Mouse (Mus musculus) liver, postnatal 0 days (tissue): ENCODE measurements at regions not wholly inside any gene's neighbourhood (a gene's known extent, or its start where the extent isn't known, plus 50 kb on each side); places are given as distances from the start of the nearest gene placed in this dataset.
"Not testable (repeated sequence)": the region's sequence is repeated elsewhere in the genome, so short reads cannot be mapped to it uniquely, and the experiment has no call there.

Experiments used
- ATAC-seq: fragments of 200-750 bp; cut with Nextera tagmentation; 2 replicates; pipeline ENCODE4 v1.8.0; 2017; ENCODE audit warnings: mild to moderate bottlenecking, moderate library complexity
- DNase-seq: peaks from one replicate; pipeline ENCODE4 v3.0.0-alpha.2; 2016
- H3K27ac ChIP-seq: fragments of 300-500 bp; sonication (generic); 2 replicates; pipeline ENCODE4 v1.5.1; 2014; ENCODE audit warnings: antibody characterized with exemption, moderate library complexity, mild to moderate bottlenecking, low read depth
- H3K27me3 ChIP-seq: fragments of 300-500 bp; sonication (generic); 2 replicates; pipeline ENCODE4 v1.6.1; 2014; ENCODE audit warnings: low read length, control low read depth, mixed read lengths; ENCODE audit not compliant: insufficient read depth
- H3K36me3 ChIP-seq: fragments of 300-500 bp; sonication (generic); replicated peaks from 2 replicates; pipeline ENCODE4 v1.6.1; 2014; ENCODE audit warnings: mild to moderate bottlenecking, control low read depth, low read length, moderate library complexity, mixed read lengths; ENCODE audit not compliant: insufficient read depth
- H3K4me1 ChIP-seq: fragments of 300-500 bp; sonication (generic); 2 replicates; pipeline ENCODE4 v1.6.1; 2014; ENCODE audit warnings: antibody characterized with exemption, mild to moderate bottlenecking, control low read depth; ENCODE audit not compliant: insufficient read depth
- H3K4me2 ChIP-seq: fragments of 300-500 bp; sonication (generic); 2 replicates; pipeline ENCODE4 v1.6.1; 2014; ENCODE audit warnings: low read depth, mild to moderate bottlenecking, low read length, moderate library complexity, mixed read lengths
- H3K4me3 ChIP-seq: fragments of 300-500 bp; sonication (generic); 2 replicates; pipeline ENCODE4 v1.5.1; 2014; ENCODE audit warnings: low read depth, low read length
- H3K9ac ChIP-seq: fragments of 300-500 bp; sonication (generic); replicated peaks from 2 replicates; pipeline ENCODE4 v1.6.1; 2014; ENCODE audit warnings: mild to moderate bottlenecking, moderate library complexity
- H3K9me3 ChIP-seq: fragments of 300-500 bp; sonication (generic); 2 replicates; pipeline ENCODE4 v1.6.1; 2016; ENCODE audit warnings: mild to moderate bottlenecking, control low read depth, low read length, mixed read lengths
- CTCF ChIP-seq: sonication (generic); IDR thresholded peaks from 2 replicates; pipeline ENCODE4 v1.5.1; 2016; ENCODE audit warnings: antibody characterized with exemption, low read depth
- EP300 ChIP-seq: IDR thresholded peaks from 2 replicates; pipeline ENCODE4 v1.6.1; 2016; ENCODE audit warnings: antibody characterized with exemption, low read depth, mild to moderate bottlenecking
- WGBS: fragments of 180-500 bp; shearing (Covaris S2); extraction: QIAGEN DNeasy Blood & Tissue Kit; methylation state at CpG from one replicate; pipeline ENCODE4 v1.1.7; 2014; ENCODE audit not compliant: insufficient replicate concordance; 5-methylcytosine and 5-hydroxymethylcytosine counted together

DNA sequence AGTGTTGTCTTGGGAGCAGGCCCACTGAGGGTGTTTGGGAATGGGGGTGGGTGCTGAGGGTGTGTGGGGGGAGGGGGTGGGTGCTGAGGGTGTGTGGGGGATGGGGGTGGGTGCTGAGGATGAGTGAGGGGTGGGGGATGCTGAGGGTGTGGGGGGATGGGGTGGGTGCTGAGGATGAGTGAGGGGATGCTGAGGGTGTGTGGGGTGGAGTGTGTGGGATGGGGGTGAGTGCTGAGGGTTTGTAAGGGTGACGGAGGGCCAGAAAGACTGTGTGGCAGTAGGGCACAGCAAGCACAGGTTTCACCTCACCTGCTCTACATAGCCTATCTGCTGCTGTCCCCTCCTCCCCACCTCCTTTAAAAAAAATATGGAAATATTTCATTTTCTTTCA, 276.3 kb upstream of the Arglu1 start:
- Histone ChIP-seq H3K27ac (no peak overlapping the region), H3K4me3 (no peak overlapping the region), H3K4me1 (no peaks in the 10 kb centered on the region), H3K27me3 (no peaks in the 10 kb centered on the region), H3K9ac (no peak overlapping the region), H3K9me3 (no peaks in the 10 kb centered on the region), H3K36me3 (no peaks in the 10 kb centered on the region), H3K4me2 (no peak overlapping the region)
- ATAC-seq (no peak), DNase-seq (no peak)
- WGBS = 90% methylated on average over 1 of the region's 1 CpGs
- TF ChIP-seq EP300 (no peak), CTCF (no peak)

DNA sequence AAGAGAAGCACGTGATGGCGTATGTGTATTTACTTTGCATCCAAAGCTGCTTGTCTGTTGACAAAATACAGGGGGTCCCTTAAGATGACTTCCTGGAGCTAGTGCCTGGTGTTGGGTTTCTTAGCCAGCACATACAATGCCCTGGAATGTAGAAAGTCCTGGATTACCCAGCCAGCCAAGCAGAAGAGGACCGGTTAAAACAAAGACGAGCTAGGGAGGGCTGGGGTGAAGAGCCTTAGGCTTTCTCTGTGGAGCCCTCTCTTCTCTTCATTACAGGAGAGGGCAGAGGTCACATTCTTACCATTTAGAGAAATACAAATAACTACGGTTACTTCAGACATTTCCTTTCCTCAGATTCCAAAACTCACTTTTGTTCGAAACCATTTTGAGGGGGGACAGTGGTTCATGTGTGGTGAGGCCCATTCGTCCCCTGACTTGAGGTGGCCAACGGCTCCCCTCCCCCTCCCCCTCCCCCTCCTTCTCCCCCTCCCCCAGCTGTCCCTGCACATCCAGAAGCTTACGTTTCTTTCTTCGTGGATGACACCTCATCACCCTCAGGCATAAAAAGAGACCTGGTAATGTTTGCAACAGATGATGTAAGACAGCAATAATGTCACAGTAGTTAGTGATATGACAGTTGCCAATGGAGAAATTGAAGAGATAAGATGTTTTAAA, 275.8 kb upstream of the Arglu1 start:
- Histone ChIP-seq H3K9me3 (no peaks in the 10 kb centered on the region), H3K27ac (no peak overlapping the region), H3K36me3 (no peaks in the 10 kb centered on the region), H3K9ac (no peak overlapping the region), H3K4me3 (no peak overlapping the region), H3K4me2 (no peak overlapping the region), H3K4me1 (no peaks in the 10 kb centered on the region), H3K27me3 (no peaks in the 10 kb centered on the region)
- ATAC-seq (no peak), DNase-seq (no peak)
- TF ChIP-seq EP300 = no peak
- TF ChIP-seq CTCF = no peak
- 55% methylated on average over 10 of the region's 10 CpGs for WGBS

DNA sequence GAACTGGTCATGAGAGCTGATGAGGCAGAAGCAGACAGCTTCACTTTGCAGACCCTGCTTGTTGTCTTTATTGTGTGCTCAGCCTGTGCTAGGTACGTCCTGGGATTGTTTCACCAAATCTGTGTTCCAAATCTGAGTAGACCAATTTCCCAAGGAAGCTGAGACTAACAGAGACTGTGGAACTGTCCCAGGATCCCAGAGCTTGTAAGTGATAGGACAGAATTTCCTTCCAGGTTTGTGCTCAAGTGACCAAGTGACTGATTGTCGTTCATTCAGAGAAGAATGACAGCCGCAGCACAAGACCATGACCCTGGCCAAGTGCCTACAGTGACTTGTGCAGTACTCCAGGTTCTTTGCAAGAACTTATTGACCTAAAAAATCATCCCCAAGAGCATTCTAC, 269.9 kb upstream of the Arglu1 start:
- ATAC-seq = no peak
- no peak for DNase-seq
- Histone ChIP-seq H3K4me2 (no peak overlapping the region), H3K27me3 (no peaks in the 10 kb centered on the region), H3K36me3 (no peaks in the 10 kb centered on the region), H3K4me3 (no peak overlapping the region), H3K4me1 (no peaks in the 10 kb centered on the region), H3K9ac (no peak overlapping the region), H3K9me3 (no peaks in the 10 kb centered on the region), H3K27ac (no peak overlapping the region)
- TF ChIP-seq CTCF = no peak
- no peak for TF ChIP-seq EP300
- WGBS = 75% methylated on average over 3 of the region's 3 CpGs

DNA sequence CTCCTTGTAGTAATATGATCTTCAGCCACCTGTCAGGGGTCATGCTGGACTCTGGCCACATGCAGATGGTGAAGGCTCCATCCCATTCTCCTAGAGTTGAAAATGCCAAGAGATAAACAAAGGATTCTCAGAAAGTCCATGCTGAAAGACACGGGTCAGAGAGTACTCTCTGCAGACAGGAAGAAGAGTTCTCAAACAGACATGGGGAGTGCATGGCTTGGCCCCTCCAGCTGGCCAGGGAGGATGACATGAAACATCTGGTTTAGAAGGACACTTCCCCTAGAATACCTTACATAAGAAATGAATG, 269.4 kb upstream of the Arglu1 start:
- no peaks in the 10 kb centered on the region for H3K36me3 ChIP-seq

DNA sequence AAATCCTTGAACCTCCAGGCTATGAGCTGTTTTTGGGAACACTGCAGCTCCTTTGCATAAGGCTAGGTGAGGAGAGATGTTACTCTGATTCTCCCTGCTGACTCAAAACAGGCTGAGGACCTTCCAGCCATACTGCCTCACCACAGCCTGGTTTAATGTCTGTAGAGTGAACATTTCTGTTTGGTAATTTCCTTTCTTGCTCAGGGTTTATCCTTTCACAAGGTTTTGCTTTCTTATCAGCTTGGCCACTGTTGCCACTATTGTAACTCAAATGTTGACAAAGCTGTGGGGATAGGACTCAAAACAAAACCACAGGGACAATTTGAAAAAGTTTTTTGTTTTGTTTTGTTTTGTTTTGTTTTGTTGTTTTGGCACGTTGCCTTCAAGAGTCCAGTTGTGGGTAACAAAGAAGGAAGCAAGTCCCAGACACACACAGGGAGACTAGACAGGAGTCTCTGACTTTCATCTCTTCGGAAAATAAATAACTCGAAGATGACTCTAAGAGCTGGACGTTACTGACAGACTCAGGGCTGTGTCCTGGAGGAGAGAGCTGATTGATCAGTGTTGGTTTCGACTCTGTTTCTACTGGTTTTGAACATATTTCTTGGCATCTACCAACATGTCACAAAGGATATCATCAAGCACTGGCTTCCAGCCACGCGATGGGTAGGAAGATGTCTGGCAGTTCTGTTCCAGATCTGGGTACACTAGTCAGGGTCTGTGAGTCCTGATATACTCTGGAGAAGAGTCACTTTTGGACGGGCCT, 268.9 kb upstream of the Arglu1 start:
- Histone ChIP-seq H3K9me3 (no peaks in the 10 kb centered on the region), H3K9ac (no peak overlapping the region), H3K27me3 (no peaks in the 10 kb centered on the region), H3K36me3 (no peaks in the 10 kb centered on the region), H3K4me3 (no peak overlapping the region), H3K27ac (no peak overlapping the region), H3K4me1 (no peaks in the 10 kb centered on the region), H3K4me2 (no peak overlapping the region)
- ATAC-seq (no peak), DNase-seq (no peak)
- 44% methylated on average over 8 of the region's 8 CpGs for WGBS
- no peak for TF ChIP-seq EP300
- no peak for TF ChIP-seq CTCF

More for the DNA sequence above, 269.4 kb upstream of the Arglu1 start:
- Histone ChIP-seq H3K27ac (no peak overlapping the region), H3K4me1 (no peaks in the 10 kb centered on the region), H3K4me3 (no peak overlapping the region), H3K9ac (no peak overlapping the region), H3K9me3 (no peaks in the 10 kb centered on the region), H3K27me3 (no peaks in the 10 kb centered on the region), H3K4me2 (no peak overlapping the region)
- no peak for DNase-seq
- TF ChIP-seq EP300 = no peak
- TF ChIP-seq CTCF = no peak
- no peak for ATAC-seq
- WGBS = 22% methylated on average over 1 of the region's 1 CpGs

DNA sequence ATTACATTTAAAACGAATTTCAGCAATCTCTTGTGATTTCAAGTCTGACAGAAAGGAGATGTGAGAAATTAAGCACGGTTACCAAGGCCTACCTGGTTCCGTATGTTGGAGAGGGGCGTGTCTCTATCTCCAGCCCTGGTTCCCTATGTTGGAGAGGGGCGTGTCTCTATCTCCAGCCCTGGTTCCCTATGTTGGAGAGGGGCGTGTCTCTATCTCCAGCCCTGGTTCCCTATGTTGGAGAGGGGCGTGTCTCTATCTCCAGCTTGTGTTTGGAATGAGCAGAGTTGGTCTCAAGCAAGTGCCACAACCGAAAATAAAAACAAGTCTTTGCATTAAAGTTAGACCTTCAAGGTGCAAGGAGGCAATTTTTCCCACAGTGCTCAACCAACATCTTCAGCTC, 267.8 kb upstream of the Arglu1 start:
- not testable (repeated sequence) for ATAC-seq, H3K27ac ChIP-seq, H3K9me3 ChIP-seq, H3K4me1 ChIP-seq, H3K27me3 ChIP-seq, H3K4me3 ChIP-seq, H3K9ac ChIP-seq, DNase-seq, H3K36me3 ChIP-seq, H3K4me2 ChIP-seq
- WGBS = 56% methylated on average over 8 of the region's 8 CpGs
